Mouse (Mus musculus) liver (tissue): Measurements from ENCODE around the gene Foxa2.

Experiments
- DNase-seq: peaks from one replicate; pipeline ENCODE4 v3.0.0-alpha.2; 2020; ENCODE audit warnings: mixed read lengths

Foxa2 gene

GRCm38 (mm10) chr2:148046799-148047165 lies at the start of gene Foxa2:
Gene Foxa2, minus strand, starts transcription at chr2:148046969.
- no peak for DNase-seq

- no peak for DNase-seq
Observed at GRCm38 (mm10) chr2:148092089-148092488, 45.3 kb upstream of the Foxa2 start.

- DNase-seq, result no peak
Observed at GRCm38 (mm10) chr2:148091657-148092056, 44.9 kb upstream of the Foxa2 start.

- DNase-seq, result no peak
Observed at GRCm38 (mm10) chr2:148090071-148090470, 43.3 kb upstream of the Foxa2 start.

- DNase-seq, result no peak
Observed at GRCm38 (mm10) chr2:148085529-148085928, 38.8 kb upstream of the Foxa2 start.

- DNase-seq, result no peak
Observed at GRCm38 (mm10) chr2:148085126-148085525, 38.4 kb upstream of the Foxa2 start.

GRCm38 (mm10) chr2:148082283-148082682 lies 35.5 kb upstream of the Foxa2 start:
- peak; percentile 48 for DNase-seq

GRCm38 (mm10) chr2:148060705-148061104 lies 13.9 kb upstream of the Foxa2 start:
- DNase-seq, result no peak

- no peak for DNase-seq
Observed at GRCm38 (mm10) chr2:148053411-148053810, 6.6 kb upstream of the Foxa2 start.

GRCm38 (mm10) chr2:148048484-148049129 lies 1.8 kb upstream of the Foxa2 start:
- DNase-seq, result peak; percentile 73

GRCm38 (mm10) chr2:148047611-148048010 lies 842 bp upstream of the Foxa2 start:
- no peak for DNase-seq

GRCm38 (mm10) chr2:148045937-148046798 lies 601 bp downstream of the Foxa2 start:
- peak; percentile 47 for DNase-seq

- DNase-seq, result peak; percentile 16
Observed at GRCm38 (mm10) chr2:148045543-148045936, 1.2 kb downstream of the Foxa2 start.

GRCm38 (mm10) chr2:148044877-148045539 lies 1.8 kb downstream of the Foxa2 start:
- no peak for DNase-seq

GRCm38 (mm10) chr2:148043976-148044876 lies 2.5 kb downstream of the Foxa2 start:
- no peak for DNase-seq

- no peak for DNase-seq
Observed at GRCm38 (mm10) chr2:148043271-148043975, 3.3 kb downstream of the Foxa2 start.

GRCm38 (mm10) chr2:148042126-148042640 lies 4.6 kb downstream of the Foxa2 start:
- DNase-seq, result no peak

- DNase-seq, result no peak
Observed at GRCm38 (mm10) chr2:148041381-148041780, 5.4 kb downstream of the Foxa2 start.

GRCm38 (mm10) chr2:148040236-148041121 lies 6.3 kb downstream of the Foxa2 start:
- DNase-seq, result no peak
